Mouse (Mus musculus) layer of hippocampus, adult 9-10 months (tissue): Measurements from ENCODE around the gene Rbsn.

Experiments
- DNase-seq: peaks from one replicate; pipeline ENCODE4 v3.0.0; 2022; ENCODE audit warnings: low spot score

The Rbsn gene

GRCm38 (mm10) chr6:92176450-92176849, 38.3 kb downstream of the Rbsn start:
- no peak for DNase-seq

GRCm38 (mm10) chr6:92162724-92163123, 52.0 kb downstream of the Rbsn start:
- DNase-seq, result no peak

GRCm38 (mm10) chr6:92158801-92159200, 55.9 kb downstream of the Rbsn start:
- no peak for DNase-seq

GRCm38 (mm10) chr6:92153774-92154173, 61.0 kb downstream of the Rbsn start:
- DNase-seq, result no peak

- no peak for DNase-seq
These were observed 68.8 kb downstream of the Rbsn start for GRCm38 (mm10) chr6:92145881-92146280.
